Mouse (Mus musculus) frontal cortex, adult (tissue): ENCODE data around the gene Agbl2.

Source experiments
- ATAC-seq: cut with Nextera tagmentation; 2 replicates; pipeline ENCODE4 v1.9.2; 2017; ENCODE audit warnings: mild to moderate bottlenecking, moderate library complexity, mixed read lengths; ENCODE audit not compliant: low TSS enrichment

Gene Agbl2

GRCm38 (mm10) chr2:90871180-90871961 is 88.8 kb downstream of the Agbl2 start:
- peak; percentile 58 for ATAC-seq

DNA sequence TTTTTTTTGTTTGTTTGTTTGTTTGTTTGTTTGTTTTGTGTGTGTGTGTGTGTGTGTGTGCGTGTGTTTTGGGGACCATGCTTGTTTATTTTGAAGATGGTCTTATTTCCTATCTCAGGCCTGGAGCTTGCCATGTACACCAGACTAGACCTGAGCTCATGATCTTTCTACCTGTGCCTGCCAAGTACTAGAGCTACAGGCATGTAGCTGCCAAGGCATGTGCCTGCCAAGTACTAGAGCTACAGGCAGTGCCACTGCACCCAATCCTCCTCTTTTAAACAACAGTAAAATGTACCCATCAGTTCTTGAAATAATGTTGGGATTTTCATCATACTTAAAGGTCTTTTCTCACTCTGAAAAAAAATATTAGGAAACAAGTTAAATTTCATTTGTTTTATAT is 91.5 kb downstream of the Agbl2 start:
- no peak for ATAC-seq

- ATAC-seq = no peak
Observed at GRCm38 (mm10) chr2:90875239-90875638, 92.7 kb downstream of the Agbl2 start.

DNA sequence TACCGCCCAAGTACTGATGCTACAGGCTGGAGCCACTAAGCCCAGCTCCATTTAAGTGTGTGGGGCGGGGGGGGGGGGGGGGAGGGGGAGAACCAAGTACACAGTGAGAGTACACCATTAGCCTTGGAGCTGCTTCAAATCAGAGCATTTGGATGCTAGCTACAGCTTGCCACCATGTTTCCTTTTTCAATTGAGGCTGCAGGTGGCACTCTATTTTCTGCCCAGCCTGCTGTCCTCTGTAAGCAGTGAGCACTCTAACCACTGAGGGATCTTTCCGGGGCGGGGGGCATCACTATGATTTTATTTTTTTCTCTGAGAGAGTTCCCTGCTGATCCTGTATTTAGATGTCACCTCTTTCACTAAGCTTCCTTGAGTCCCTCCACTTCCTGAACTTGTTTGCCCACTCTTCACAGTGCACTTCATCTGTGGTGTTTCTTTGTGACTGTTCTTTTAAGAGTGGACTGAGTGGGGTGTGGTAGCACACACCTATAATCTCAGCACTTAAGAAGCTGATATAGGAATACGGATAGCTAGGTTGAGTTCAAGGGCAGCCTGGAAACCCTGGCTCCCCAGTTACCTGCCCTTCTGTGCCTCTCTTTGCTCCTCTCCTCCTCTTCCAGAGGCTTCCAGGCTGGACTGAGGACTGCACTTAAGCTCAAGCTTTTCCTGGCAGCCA is 95.2 kb downstream of the Agbl2 start:
- peak; percentile 25; the same call in 1 of the 2 replicates for ATAC-seq

- ATAC-seq = no peak
Observed at GRCm38 (mm10) chr2:90879419-90879818, 96.9 kb downstream of the Agbl2 start.

- no peak for ATAC-seq
Observed at GRCm38 (mm10) chr2:90880144-90880785, 97.7 kb downstream of the Agbl2 start.

- ATAC-seq = peak; percentile 55
Observed at GRCm38 (mm10) chr2:90881824-90882223, 99.3 kb downstream of the Agbl2 start.
